Mouse (Mus musculus) liver, embryonic 11.5 days (tissue): Measurements from ENCODE around the gene Nek6. TPM values are rescaled to one million over a fixed set of nuclear protein-coding genes. Genes with fewer than 3 reads are reported as not detected.
A peak's percentile ranks its signal among the peaks of the same experiment; 100 is the strongest.

Experiments
- ATAC-seq: fragments of 200-750 bp; cut with Nextera tagmentation; replicated peaks from 2 replicates; pipeline ENCODE4 v1.8.0; 2017; ENCODE audit warnings: moderate number of reproducible peaks, mild to moderate bottlenecking, moderate TSS enrichment, moderate library complexity; ENCODE audit not compliant: low FRiP score
- DNase-seq: peaks from one replicate; pipeline ENCODE4 v3.0.0-alpha.2; 2017; ENCODE audit warnings: low spot score
- H3K27ac ChIP-seq: fragments of 300-500 bp; sonication (generic); 2 replicates; pipeline ENCODE4 v1.5.1; 2014; ENCODE audit warnings: mild to moderate bottlenecking, low read depth, low read length, control low read depth
- H3K27me3 ChIP-seq: fragments of 300-500 bp; sonication (generic); replicated peaks from 2 replicates; pipeline ENCODE4 v1.6.1; 2014; ENCODE audit warnings: low read length, mixed read lengths; ENCODE audit not compliant: control insufficient read depth, insufficient read depth
- H3K36me3 ChIP-seq: fragments of 300-500 bp; sonication (generic); 2 replicates; pipeline ENCODE4 v1.6.1; 2014; ENCODE audit warnings: mild to moderate bottlenecking, low read length, moderate library complexity, mixed read lengths; ENCODE audit not compliant: control insufficient read depth, insufficient read depth
- H3K4me1 ChIP-seq: fragments of 300-500 bp; sonication (generic); replicated peaks from 2 replicates; pipeline ENCODE4 v1.6.1; 2014; ENCODE audit warnings: low read length, mixed read lengths; ENCODE audit not compliant: control insufficient read depth, insufficient read depth
- H3K4me2 ChIP-seq: fragments of 300-500 bp; sonication (generic); 2 replicates; pipeline ENCODE4 v1.6.1; 2014; ENCODE audit warnings: mild to moderate bottlenecking, control low read depth, moderate library complexity
- H3K4me3 ChIP-seq: fragments of 300-500 bp; sonication (generic); 2 replicates; pipeline ENCODE4 v1.5.1; 2014; ENCODE audit warnings: low read depth, low read length, control low read depth
- H3K9ac ChIP-seq: fragments of 300-500 bp; sonication (generic); 2 replicates; pipeline ENCODE4 v1.6.1; 2014; ENCODE audit warnings: low read depth, low read length, control low read depth
- H3K9me3 ChIP-seq: fragments of 300-500 bp; sonication (generic); 2 replicates; pipeline ENCODE4 v1.6.1; 2016; ENCODE audit warnings: low read length, inconsistent platforms, mixed read lengths; ENCODE audit not compliant: control insufficient read depth
- WGBS: fragments of 180-500 bp; shearing (Covaris S2); extraction: QIAGEN DNeasy Blood & Tissue Kit; methylation state at CpG from one replicate; pipeline ENCODE4 v1.1.7; 2014; 5-methylcytosine and 5-hydroxymethylcytosine counted together
- polyA plus RNA-seq: library from polyadenylated mRNA; unstranded; fragments of >200 nt; fragmentation: Nextera tagmentation; extraction: Ambion mirVana; gene quantifications from 2 replicates; pipeline ENCODE4 v1.2.1, GENCODE M21; 2014

Gene Nek6
- polyA plus RNA-seq: 64.9 and 66.2 TPM in 2 replicates

DNA sequence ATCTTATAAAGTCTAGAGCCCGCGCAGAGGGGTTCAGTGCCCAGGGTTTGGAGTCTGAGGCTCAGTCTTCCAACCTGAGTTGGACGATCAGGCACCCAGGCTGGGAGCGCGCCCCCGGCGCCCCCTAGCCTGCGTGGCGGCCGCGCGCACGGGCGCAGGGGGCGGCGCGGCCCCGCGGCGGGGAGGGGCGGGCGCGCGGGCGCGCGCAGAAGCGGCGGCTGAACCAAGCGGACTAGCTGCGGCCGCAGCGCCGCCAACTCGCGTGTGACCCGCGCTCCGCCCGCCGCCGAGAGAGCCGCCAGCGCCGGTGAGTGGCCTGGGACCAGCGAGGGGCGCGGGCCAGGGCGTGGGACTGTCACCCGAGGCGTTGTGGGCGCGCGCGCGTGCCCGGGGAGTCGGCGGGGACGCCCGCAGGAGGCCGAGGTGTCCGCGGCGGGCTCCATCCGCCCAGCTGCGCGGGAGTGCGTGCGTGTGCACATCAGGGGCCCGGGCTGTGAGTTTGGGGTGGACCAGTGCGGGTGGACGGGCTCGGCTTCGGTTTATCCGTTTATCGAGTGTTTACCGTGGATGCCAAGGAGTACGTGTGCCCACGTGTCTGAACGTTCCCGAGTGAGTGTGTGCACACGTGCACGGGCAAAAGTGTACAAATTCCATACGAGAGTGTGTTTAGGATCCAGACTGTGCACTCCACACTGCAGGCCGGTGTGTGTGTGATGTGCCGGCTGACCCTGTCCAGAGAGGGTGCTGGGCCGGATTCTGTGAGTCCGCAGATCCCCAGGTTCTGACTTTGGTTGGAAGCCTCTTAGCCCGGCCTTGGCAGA lies at the start of gene Nek6:
Nek6 (plus strand) TSS at position 157 of the 821 bp plus-strand sequence.
- WGBS: under 1% methylated on average over 80 of the region's 90 CpGs
- Histone ChIP-seq H3K27ac (peak within 1 kb of the TSS; percentile 71), H3K9ac (peak within 1 kb of the TSS; percentile 81), H3K4me2 (peak within 1 kb of the TSS; percentile 74), H3K4me3 (peak within 1 kb of the TSS; percentile 86), H3K4me1 (peaks cover 14% of the 10 kb centered on the region), H3K9me3 (no peaks in the 10 kb centered on the region), H3K36me3 (peaks cover 4% of the 10 kb centered on the region; the same call in 1 of the 2 replicates), H3K27me3 (peaks cover 5% of the 10 kb centered on the region; the same call in 1 of the 2 replicates)
- ATAC-seq (peak; percentile 62), DNase-seq (peak; percentile 80)

DNA sequence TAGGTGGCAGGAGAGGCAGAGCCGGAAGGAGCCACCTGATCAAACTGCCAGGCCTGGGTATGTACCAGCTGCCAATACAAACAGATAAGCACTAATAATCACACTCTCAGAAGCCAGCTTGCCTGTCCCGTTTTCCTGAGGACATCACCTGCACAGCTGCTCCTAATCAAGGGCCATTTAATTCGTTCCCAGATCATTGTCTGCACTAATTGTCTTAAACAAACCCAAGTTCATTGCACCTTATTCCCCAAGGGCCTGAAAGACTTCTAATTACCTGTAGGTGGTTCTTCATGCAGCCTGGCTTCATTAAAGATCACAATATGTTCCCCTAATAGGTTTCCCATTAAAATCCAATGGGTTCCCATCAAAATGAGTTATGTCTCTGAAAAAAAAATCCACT lies 49.1 kb upstream of the Nek6 start:
- no peak overlapping the region for H3K9ac ChIP-seq
- WGBS: 74% methylated on average over 3 of the region's 3 CpGs

DNA sequence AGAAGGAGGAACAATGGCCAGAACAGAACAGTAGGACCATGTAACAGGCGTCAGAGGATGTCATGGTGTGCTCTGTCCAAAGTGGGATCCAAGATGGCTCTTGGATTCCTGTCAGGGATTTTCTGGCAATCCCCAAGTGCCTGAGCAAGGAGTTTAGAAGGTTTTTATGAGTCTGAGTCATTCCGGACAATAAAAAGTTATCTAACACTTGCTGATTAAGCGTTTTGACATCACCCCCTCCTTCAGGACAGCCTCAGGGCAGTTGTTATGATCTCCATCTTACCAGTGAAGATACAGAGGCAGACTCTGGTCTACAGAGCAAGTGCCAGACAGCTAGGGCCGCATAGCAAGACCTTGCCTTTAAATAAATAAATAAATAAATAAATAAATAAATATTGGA lies 42.6 kb upstream of the Nek6 start:
- H3K9ac ChIP-seq: no peak overlapping the region
- no peak overlapping the region for H3K4me3 ChIP-seq
- no peaks in the 10 kb centered on the region for H3K9me3 ChIP-seq
- WGBS: 72% methylated on average over 4 of the region's 4 CpGs
- no peak overlapping the region for H3K27ac ChIP-seq
- DNase-seq (no peak), ATAC-seq (no peak)
- no peaks in the 10 kb centered on the region for H3K36me3 ChIP-seq
- H3K27me3 ChIP-seq: no peaks in the 10 kb centered on the region
- no peak overlapping the region for H3K4me2 ChIP-seq
- no peaks in the 10 kb centered on the region for H3K4me1 ChIP-seq

More for the DNA sequence above, 49.1 kb upstream of the Nek6 start:
- ATAC-seq (no peak), DNase-seq (no peak)
- Histone ChIP-seq H3K36me3 (no peaks in the 10 kb centered on the region), H3K4me1 (no peaks in the 10 kb centered on the region), H3K27ac (no peak overlapping the region), H3K27me3 (no peaks in the 10 kb centered on the region), H3K4me3 (no peak overlapping the region), H3K4me2 (no peak overlapping the region), H3K9me3 (no peaks in the 10 kb centered on the region)

DNA sequence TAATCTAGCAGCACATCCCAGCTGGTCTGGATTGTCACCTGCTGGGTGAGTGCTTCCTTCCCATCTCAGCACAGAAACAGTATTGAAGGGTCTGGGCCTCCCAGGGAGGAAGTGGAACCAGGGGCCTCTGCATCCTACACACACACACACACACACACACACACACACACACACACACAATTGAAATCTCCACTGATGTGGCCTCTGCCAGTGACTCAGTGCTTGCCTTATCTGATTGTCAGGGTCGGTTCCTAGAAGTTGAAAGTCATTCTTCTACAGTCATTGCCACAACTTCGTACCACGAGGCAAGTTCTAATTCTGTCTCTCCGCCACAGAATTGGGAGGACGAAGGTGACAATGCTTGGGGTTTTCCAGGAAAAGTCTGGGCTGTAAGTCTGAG lies 39.7 kb upstream of the Nek6 start:
- Histone ChIP-seq H3K4me3 (no peak overlapping the region), H3K27ac (no peak overlapping the region), H3K36me3 (no peaks in the 10 kb centered on the region), H3K4me1 (no peaks in the 10 kb centered on the region), H3K4me2 (no peak overlapping the region), H3K9ac (no peak overlapping the region), H3K27me3 (no peaks in the 10 kb centered on the region), H3K9me3 (no peaks in the 10 kb centered on the region)
- no peak for DNase-seq
- ATAC-seq: no peak
- WGBS: 39% methylated on average over 5 of the region's 5 CpGs

DNA sequence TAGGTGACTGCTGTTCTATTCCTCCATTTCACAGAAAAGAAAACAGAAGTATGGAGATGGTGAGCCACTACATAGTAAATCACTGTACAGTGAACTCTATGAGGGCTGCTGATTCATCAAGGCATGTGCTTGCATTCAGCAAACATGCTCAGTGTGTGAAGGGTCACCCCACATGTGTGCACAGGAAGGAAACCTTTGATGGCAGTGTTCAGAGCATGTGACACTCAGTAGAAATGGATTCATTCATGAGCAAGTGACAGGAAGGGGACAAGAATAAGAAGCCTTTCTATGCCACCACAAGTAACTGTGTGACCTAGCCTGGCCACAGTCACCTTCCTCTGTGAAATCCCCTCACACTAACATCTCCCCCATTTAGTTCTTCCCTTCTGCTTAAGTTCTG lies 38.6 kb upstream of the Nek6 start:
- Histone ChIP-seq H3K4me1 (no peaks in the 10 kb centered on the region), H3K4me3 (no peak overlapping the region), H3K27ac (no peak overlapping the region), H3K9ac (no peak overlapping the region), H3K27me3 (no peaks in the 10 kb centered on the region), H3K36me3 (no peaks in the 10 kb centered on the region), H3K4me2 (no peak overlapping the region), H3K9me3 (no peaks in the 10 kb centered on the region)
- ATAC-seq (no peak), DNase-seq (no peak)

DNA sequence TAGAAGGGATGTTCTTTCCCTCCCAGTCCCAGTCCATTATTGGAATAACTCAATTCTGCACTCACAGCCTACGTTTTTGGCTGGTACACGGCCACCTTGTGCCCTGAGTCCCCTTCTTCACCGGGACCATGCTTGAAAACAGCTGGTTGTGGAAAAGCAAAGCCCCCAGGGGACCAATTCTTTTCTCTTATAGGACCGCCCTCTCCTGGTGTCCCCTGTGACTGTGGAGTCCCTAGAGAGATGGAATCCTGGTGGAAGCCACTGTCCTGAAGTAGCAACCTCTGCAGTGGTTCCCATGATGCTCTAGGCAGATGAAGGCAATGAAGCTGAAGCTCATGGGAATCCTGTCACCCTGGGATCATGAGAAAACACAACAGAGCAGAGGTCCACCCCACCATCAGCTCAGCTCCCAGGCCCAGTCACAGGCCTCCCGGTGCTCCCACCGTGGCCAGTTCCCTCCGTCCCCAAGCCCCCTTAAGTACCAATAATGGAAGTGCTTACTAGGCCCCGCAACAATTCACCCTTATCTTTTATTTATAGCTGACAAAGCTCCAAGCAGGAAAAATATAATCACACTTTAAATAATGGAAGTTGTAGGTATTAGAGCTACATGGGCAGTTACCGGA lies 34.5 kb upstream of the Nek6 start:
- H3K36me3 ChIP-seq: no peaks in the 10 kb centered on the region
- H3K4me1 ChIP-seq: no peaks in the 10 kb centered on the region
- H3K4me2 ChIP-seq: no peak overlapping the region
- H3K9me3 ChIP-seq: no peaks in the 10 kb centered on the region
- WGBS: 86% methylated on average over 9 of the region's 9 CpGs
- no peak overlapping the region for H3K27ac ChIP-seq
- no peak for ATAC-seq
- no peak overlapping the region for H3K9ac ChIP-seq
- no peak overlapping the region for H3K4me3 ChIP-seq
- no peaks in the 10 kb centered on the region for H3K27me3 ChIP-seq
- no peak for DNase-seq

DNA sequence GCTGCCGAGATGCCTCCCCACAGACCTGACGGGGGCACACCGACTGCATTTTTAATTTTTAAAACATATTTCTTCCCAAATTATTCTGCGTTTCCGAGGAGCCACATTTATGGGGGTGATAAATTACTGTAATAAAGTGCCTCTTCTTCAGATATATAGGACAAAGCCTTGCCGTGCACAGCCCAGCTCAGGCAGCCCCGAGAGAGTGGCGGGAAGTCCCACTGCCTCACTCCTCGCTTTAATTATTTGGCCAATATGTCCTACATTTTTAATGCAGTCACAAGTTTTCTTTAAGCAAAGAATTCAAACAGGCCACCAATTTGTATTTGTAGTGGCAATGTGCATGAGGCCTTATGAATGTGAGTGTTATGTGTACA lies 34.0 kb upstream of the Nek6 start:
- H3K4me1 ChIP-seq: no peaks in the 10 kb centered on the region
- H3K27ac ChIP-seq: no peak overlapping the region
- H3K9ac ChIP-seq: no peak overlapping the region
- no peak for DNase-seq
- H3K36me3 ChIP-seq: no peaks in the 10 kb centered on the region
- no peak overlapping the region for H3K4me3 ChIP-seq
- no peaks in the 10 kb centered on the region for H3K9me3 ChIP-seq
- H3K4me2 ChIP-seq: no peak overlapping the region
- no peaks in the 10 kb centered on the region for H3K27me3 ChIP-seq
- 91% methylated on average over 9 of the region's 9 CpGs for WGBS
- no peak for ATAC-seq

DNA sequence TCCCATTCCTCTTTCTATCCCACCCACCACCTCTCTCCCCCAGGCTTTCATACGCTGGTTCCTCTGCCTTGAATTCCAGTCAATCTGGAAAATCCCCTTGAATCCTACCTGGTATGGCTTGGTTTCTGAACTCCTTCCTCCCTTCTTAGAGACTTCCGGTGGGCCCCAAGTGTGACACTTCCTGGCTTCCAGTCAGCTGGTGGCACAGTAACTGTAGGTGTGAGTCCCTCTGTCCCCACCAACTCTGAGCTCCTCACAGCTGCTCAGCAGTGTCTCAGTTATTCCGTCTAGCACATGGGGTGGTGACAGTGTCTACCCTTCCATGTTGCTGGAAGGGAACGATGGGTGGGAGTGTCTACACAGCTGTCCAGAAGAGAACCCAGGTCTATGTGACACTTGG lies 32.8 kb upstream of the Nek6 start:
- Histone ChIP-seq H3K4me1 (no peaks in the 10 kb centered on the region), H3K9me3 (no peaks in the 10 kb centered on the region), H3K9ac (no peak overlapping the region), H3K4me2 (no peak overlapping the region), H3K36me3 (no peaks in the 10 kb centered on the region), H3K4me3 (no peak overlapping the region), H3K27me3 (no peaks in the 10 kb centered on the region), H3K27ac (no peak overlapping the region)
- no peak for DNase-seq
- 75% methylated on average over 4 of the region's 4 CpGs for WGBS
- no peak for ATAC-seq

DNA sequence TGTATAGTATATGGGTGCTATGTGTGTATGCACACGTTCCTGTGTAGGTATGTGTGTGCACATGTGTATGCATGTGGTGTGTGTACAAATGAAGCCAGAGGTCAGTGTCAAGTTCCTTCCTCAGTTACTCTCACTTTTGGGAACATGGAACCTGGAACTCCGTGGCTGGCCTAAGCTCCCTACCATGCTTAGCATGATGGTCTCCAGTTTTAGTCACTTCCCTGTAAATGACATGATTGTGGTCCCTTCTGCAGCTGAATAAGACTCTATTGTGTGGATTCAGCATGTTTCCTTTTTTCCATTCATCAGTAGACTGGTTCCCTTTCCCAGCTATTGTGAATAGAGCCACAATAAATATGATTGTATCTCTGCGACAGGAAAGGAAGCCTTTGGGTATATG lies 31.9 kb upstream of the Nek6 start:
- H3K36me3 ChIP-seq: no peaks in the 10 kb centered on the region
- no peak overlapping the region for H3K4me2 ChIP-seq
- no peak overlapping the region for H3K27ac ChIP-seq
- no peaks in the 10 kb centered on the region for H3K9me3 ChIP-seq
- no peak overlapping the region for H3K9ac ChIP-seq
- no peaks in the 10 kb centered on the region for H3K27me3 ChIP-seq
- no peak for DNase-seq
- no peak overlapping the region for H3K4me3 ChIP-seq
- ATAC-seq: no peak
- no peaks in the 10 kb centered on the region for H3K4me1 ChIP-seq
- 64% methylated on average over 3 of the region's 3 CpGs for WGBS
